In the genomic region with DNA sequence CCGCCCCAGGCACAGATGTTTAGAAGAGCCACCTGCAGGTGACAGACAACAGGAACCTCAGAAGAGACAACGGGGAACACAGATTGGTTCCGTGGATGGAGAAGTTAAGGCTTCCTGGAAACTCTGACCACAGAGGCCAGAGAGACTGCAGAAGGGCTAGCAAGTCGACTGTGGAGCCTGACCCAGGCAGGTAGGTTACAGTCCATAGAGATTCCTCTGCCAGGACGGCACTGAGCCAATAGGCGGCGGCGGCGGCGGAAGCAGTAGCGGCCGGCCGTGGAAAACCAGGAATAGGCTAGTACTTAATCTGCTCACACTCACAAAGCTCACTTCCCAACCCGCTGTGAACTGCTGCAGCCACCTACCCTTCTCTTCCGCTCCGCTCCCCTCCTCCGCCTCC, we compare ENCODE assay signal across 8 mouse cellular contexts. TPM values are rescaled to one million over a fixed set of nuclear protein-coding genes. Genes with fewer than 3 reads are reported as not detected.
DNase-seq lines count a peak whose midpoint lies in the region; ATAC-seq and TF ChIP-seq lines count a peak whose summit lies in the region.

No protein-coding gene starts in this region.

- peak overlapping the region; percentile 63 for H3K4me2 ChIP-seq in heart, embryonic 12.5 days
- peak overlapping the region; percentile 47 for H3K4me2 ChIP-seq in lung, embryonic 15.5 days

- H3K9ac ChIP-seq in heart, embryonic 12.5 days: peak overlapping the region; percentile 63
- H3K9ac ChIP-seq in lung, embryonic 15.5 days: peak overlapping the region; percentile 27; the same call in 1 of the 2 replicates

- WGBS in embryonic facial prominence, embryonic 10.5 days: 7% methylated on average over 17 of the region's 17 CpGs
- WGBS in heart, embryonic 12.5 days: 2% methylated on average over 17 of the region's 17 CpGs
- 3% methylated on average over 17 of the region's 17 CpGs for WGBS in lung, embryonic 15.5 days
- WGBS in small intestine, adult 2 months: 5% methylated on average over 17 of the region's 17 CpGs

- DNase-seq in ovary, postnatal 36 days (ENCODE audit: low spot score): peak; percentile 60
- no peak for DNase-seq in ovary, adult 18-20 months (ENCODE audit: low spot score)
- peak; percentile 59 for DNase-seq in embryonic facial prominence, embryonic 10.5 days (ENCODE audit: low spot score)
- peak; percentile 85 for DNase-seq in kidney, adult 9 months

- TF ChIP-seq CTCF in small intestine, adult 2 months (IDR thresholded peaks at IDR 0.05; ENCODE audit: extremely low read depth, insufficient read length, insufficient replicate concordance, low read depth, low read length): no peak

- H3K36me3 ChIP-seq in embryonic facial prominence, embryonic 10.5 days (replicated peaks): no peaks in the 10 kb centered on the region
- no peaks in the 10 kb centered on the region for H3K36me3 ChIP-seq in heart, embryonic 12.5 days
- H3K36me3 ChIP-seq in lung, embryonic 15.5 days: no peaks in the 10 kb centered on the region
- no peaks in the 10 kb centered on the region for H3K36me3 ChIP-seq in small intestine, adult 2 months (ENCODE audit: control insufficient read depth, insufficient read depth, low read length)

- H3K4me1 ChIP-seq in embryonic facial prominence, embryonic 10.5 days: peaks cover 23% of the 10 kb centered on the region
- H3K4me1 ChIP-seq in heart, embryonic 12.5 days (replicated peaks): peaks cover 19% of the 10 kb centered on the region
- peaks cover 22% of the 10 kb centered on the region for H3K4me1 ChIP-seq in lung, embryonic 15.5 days
- peaks cover 1% of the 10 kb centered on the region for H3K4me1 ChIP-seq in small intestine, adult 2 months (ENCODE audit: control insufficient read depth, insufficient read depth, insufficient read length, low read length)

- TF ChIP-seq POLR2A in small intestine, adult 2 months (IDR thresholded peaks at IDR 0.05; ENCODE audit: low read depth, low read length): no peak

- peak; percentile 10; the same call in 1 of the 2 replicates for ATAC-seq in heart, embryonic 12.5 days (ENCODE audit: insufficient number of reproducible peaks, low FRiP score)
- no peak for ATAC-seq in lung, embryonic 15.5 days (ENCODE audit: borderline replicate concordance, extremely low read depth, low FRiP score, low TSS enrichment)
- ATAC-seq in monocyte, adult 5-6 weeks (replicated peaks; ENCODE audit: insufficient number of reproducible peaks, low FRiP score, low TSS enrichment, poor library complexity, severe bottlenecking): no peak

- peak overlapping the region; percentile 66 for H3K27ac ChIP-seq in embryonic facial prominence, embryonic 10.5 days (replicated peaks)
- H3K27ac ChIP-seq in heart, embryonic 12.5 days (ENCODE audit: poor library complexity, severe bottlenecking): peak overlapping the region; percentile 80
- H3K27ac ChIP-seq in lung, embryonic 15.5 days: peak overlapping the region; percentile 55; the same call in 1 of the 2 replicates
- H3K27ac ChIP-seq in small intestine, adult 2 months (ENCODE audit: insufficient read depth, low read depth, low read length): peak overlapping the region; percentile 14; the same call in 1 of the 2 replicates

- H3K4me3 ChIP-seq in embryonic facial prominence, embryonic 10.5 days: peak overlapping the region; percentile 44
- peak overlapping the region; percentile 28 for H3K4me3 ChIP-seq in heart, embryonic 12.5 days
- peak overlapping the region; percentile 21; the same call in 1 of the 2 replicates for H3K4me3 ChIP-seq in lung, embryonic 15.5 days
- peak overlapping the region; percentile 43 for H3K4me3 ChIP-seq in small intestine, adult 2 months (ENCODE audit: low read depth, low read length)

- H3K9me3 ChIP-seq in embryonic facial prominence, embryonic 10.5 days: no peaks in the 10 kb centered on the region
- no peaks in the 10 kb centered on the region for H3K9me3 ChIP-seq in heart, embryonic 12.5 days (replicated peaks)
- no peaks in the 10 kb centered on the region for H3K9me3 ChIP-seq in lung, embryonic 15.5 days

- H3K27me3 ChIP-seq in embryonic facial prominence, embryonic 10.5 days (replicated peaks; ENCODE audit: low read depth, poor library complexity, severe bottlenecking): no peaks in the 10 kb centered on the region
- no peaks in the 10 kb centered on the region for H3K27me3 ChIP-seq in heart, embryonic 12.5 days (replicated peaks)
- no peaks in the 10 kb centered on the region for H3K27me3 ChIP-seq in lung, embryonic 15.5 days
- no peaks in the 10 kb centered on the region for H3K27me3 ChIP-seq in small intestine, adult 2 months (ENCODE audit: control insufficient read depth, insufficient read depth, low read length)

RNA-seq across cellular contexts. Expression of a gene that starts 3.7 kb away (rescaled TPM):
- 453 and 454 TPM in 2 replicates for polyA plus RNA-seq in embryonic facial prominence, embryonic 10.5 days (2016; fragmentation: Nextera tagmentation; extraction: Ambion mirVana)
- 490 and 502 TPM in 2 replicates for polyA plus RNA-seq in heart, embryonic 12.5 days (2016; fragmentation: Nextera tagmentation; extraction: Ambion mirVana)
- polyA plus RNA-seq in lung, embryonic 15.5 days (2015; fragmentation: Nextera tagmentation; extraction: Ambion mirVana): 636 TPM in 2 replicates
- 182 and 188 TPM in 2 replicates for polyA plus RNA-seq in small intestine, adult 2 months (2012; rRNA removed)
- total RNA-seq in monocyte, adult 5-6 weeks (2017): 574 to 1,047 TPM (median 1,041 TPM) in 3 replicates

RNA-seq across cellular contexts. Expression of a gene that starts 5.6 kb away (rescaled TPM):
- 23.1 and 26.4 TPM in 2 replicates for polyA plus RNA-seq in embryonic facial prominence, embryonic 10.5 days (2016; fragmentation: Nextera tagmentation; extraction: Ambion mirVana)
- polyA plus RNA-seq in heart, embryonic 12.5 days (2016; fragmentation: Nextera tagmentation; extraction: Ambion mirVana): 27.6 and 29.8 TPM in 2 replicates
- polyA plus RNA-seq in lung, embryonic 15.5 days (2015; fragmentation: Nextera tagmentation; extraction: Ambion mirVana): 20.7 and 20.8 TPM in 2 replicates
- 2.3 and 2.9 TPM in 2 replicates for polyA plus RNA-seq in small intestine, adult 2 months (2012; rRNA removed)
- 1.4 to 3.0 TPM in 2 of 3 replicates, not detected in the other for total RNA-seq in monocyte, adult 5-6 weeks (2017)

RNA-seq across cellular contexts. Expression of a gene that starts 15.9 kb away (rescaled TPM):
- 16.7 and 18.2 TPM in 2 replicates for polyA plus RNA-seq in embryonic facial prominence, embryonic 10.5 days (2016; fragmentation: Nextera tagmentation; extraction: Ambion mirVana)
- polyA plus RNA-seq in heart, embryonic 12.5 days (2016; fragmentation: Nextera tagmentation; extraction: Ambion mirVana): 8.5 and 8.6 TPM in 2 replicates
- polyA plus RNA-seq in lung, embryonic 15.5 days (2015; fragmentation: Nextera tagmentation; extraction: Ambion mirVana): 12.3 and 12.5 TPM in 2 replicates
- 8.7 and 12.1 TPM in 2 replicates for polyA plus RNA-seq in small intestine, adult 2 months (2012; rRNA removed)
- total RNA-seq in monocyte, adult 5-6 weeks (2017): 23.3 to 32.0 TPM (median 28.7 TPM) in 3 replicates

RNA-seq across cellular contexts. Expression of a gene that starts 42.2 kb away (rescaled TPM):
- polyA plus RNA-seq in embryonic facial prominence, embryonic 10.5 days (2016; fragmentation: Nextera tagmentation; extraction: Ambion mirVana): 83.7 and 88.2 TPM in 2 replicates
- 61.7 and 61.8 TPM in 2 replicates for polyA plus RNA-seq in heart, embryonic 12.5 days (2016; fragmentation: Nextera tagmentation; extraction: Ambion mirVana)
- polyA plus RNA-seq in lung, embryonic 15.5 days (2015; fragmentation: Nextera tagmentation; extraction: Ambion mirVana): 70.1 and 76.6 TPM in 2 replicates
- polyA plus RNA-seq in small intestine, adult 2 months (2012; rRNA removed): 9.1 and 12.5 TPM in 2 replicates
- total RNA-seq in monocyte, adult 5-6 weeks (2017): 21.2 to 26.1 TPM (median 23.4 TPM) in 3 replicates

RNA-seq across cellular contexts. Expression of a gene that starts 42.2 kb away (rescaled TPM):
- 114 TPM in 2 replicates for polyA plus RNA-seq in embryonic facial prominence, embryonic 10.5 days (2016; fragmentation: Nextera tagmentation; extraction: Ambion mirVana)
- 36.9 and 45.3 TPM in 2 replicates for polyA plus RNA-seq in heart, embryonic 12.5 days (2016; fragmentation: Nextera tagmentation; extraction: Ambion mirVana)
- 56.8 and 57.5 TPM in 2 replicates for polyA plus RNA-seq in lung, embryonic 15.5 days (2015; fragmentation: Nextera tagmentation; extraction: Ambion mirVana)
- polyA plus RNA-seq in small intestine, adult 2 months (2012; rRNA removed): 8.5 and 20.0 TPM in 2 replicates
- total RNA-seq in monocyte, adult 5-6 weeks (2017): 12.7 to 25.2 TPM (median 15.0 TPM) in 3 replicates

Comparison
In these comparisons a context has a peak if more than half of its experiments do, and no peak if none do; other contexts are left out.
1. H3K27ac ChIP-seq: peak in every context shown above with its lines; median percentile 80 in heart, embryonic 12.5 days; 66 in embryonic facial prominence, embryonic 10.5 days; 55 in lung, embryonic 15.5 days; 14 in small intestine, adult 2 months.